Mouse (Mus musculus) naive thymus-derived CD4-positive, alpha-beta T cell, adult 5 months (primary cell): ENCODE data around the gene Kptn. TPM values are rescaled to one million over a fixed set of nuclear protein-coding genes. Genes with fewer than 3 reads are reported as not detected.

Experiments used
- polyA plus RNA-seq: library from polyadenylated mRNA; unstranded; fragments of 100-300 nt; shearing (Covaris generic); gene quantifications from one replicate; pipeline ENCODE4 v1.2.1, GENCODE M21; 2017

Kptn gene
- 22.8 TPM for polyA plus RNA-seq

GRCm38 (mm10) chr7:16119569-16120261, at the start of gene Kptn:
Gene Kptn, plus strand, starts transcription at chr7:16119895.

GRCm38 (mm10) chr7:16098021-16099017, 21.4 kb upstream of the Kptn start, which contains the start of gene Napa:
Gene Napa, plus strand, starts transcription at chr7:16098458.

GRCm38 (mm10) chr7:16129421-16129845, 9.7 kb downstream of the Kptn start, which contains the start of gene Slc8a2:
Gene Slc8a2, plus strand, starts transcription at chr7:16129826.

GRCm38 (mm10) chr7:16174597-16175541, 55.2 kb downstream of the Kptn start, which contains the start of gene Meis3:
Gene Meis3, plus strand, starts transcription at chr7:16175090.

Other genes starting within 250 kb of the Kptn start
- gene Crx, start 239.9 kb upstream of the Kptn start, polyA plus RNA-seq, result not detected
- gene Crxos, start 237.3 kb upstream of the Kptn start, polyA plus RNA-seq, result not detected
- gene Selenow, start 197.5 kb upstream of the Kptn start, polyA plus RNA-seq, result 472 TPM
- 786 TPM for gene Nop53, start 173.8 kb upstream of the Kptn start, polyA plus RNA-seq
- not detected for gene Ehd2, start 152.3 kb upstream of the Kptn start, polyA plus RNA-seq
- 6.9 TPM for gene Bicra, start 72.0 kb upstream of the Kptn start, polyA plus RNA-seq
- gene Zfp541, start 58.1 kb upstream of the Kptn start, polyA plus RNA-seq, result 0.07 TPM
- 324 TPM for gene Napa, start 21.4 kb upstream of the Kptn start, polyA plus RNA-seq
- not detected for gene Slc8a2, start 9.9 kb downstream of the Kptn start, polyA plus RNA-seq
- 54.5 TPM for gene Meis3, start 55.2 kb downstream of the Kptn start, polyA plus RNA-seq
- gene Dhx34, start 102.1 kb downstream of the Kptn start, polyA plus RNA-seq, result 19.0 TPM
- gene C5ar2, start 124.3 kb downstream of the Kptn start, polyA plus RNA-seq, result not detected
- not detected for gene C5ar1, start 139.6 kb downstream of the Kptn start, polyA plus RNA-seq
- gene Inafm1, start 153.7 kb downstream of the Kptn start, polyA plus RNA-seq, result 7.2 TPM
- gene Ccdc9, start 166.9 kb downstream of the Kptn start, polyA plus RNA-seq, result 119 TPM
- 52.4 TPM for gene Bbc3, start 188.5 kb downstream of the Kptn start, polyA plus RNA-seq